Comparison of ENCODE assay signal across 8 mouse cellular contexts in genomic region chr11:115810377-115810776, GRCm38 (mm10). TPM values are rescaled to one million over a fixed set of nuclear protein-coding genes. Genes with fewer than 3 reads are reported as not detected.
A peak's percentile ranks its signal among the peaks of the same experiment; 100 is the strongest.
DNase-seq lines count a peak whose midpoint lies in the region; ATAC-seq and TF ChIP-seq lines count a peak whose summit lies in the region.

No protein-coding gene starts in this region.

- peak overlapping the region; percentile 91 for H3K4me3 ChIP-seq in gastrocnemius, adult 2 months

- no peak for DNase-seq in gastrocnemius, adult 2 months
- no peak for DNase-seq in gastrocnemius, postnatal 25 days
- peak; percentile 75 to 81 for DNase-seq in heart, adult 18-20 months
- DNase-seq in kidney, adult 11 months = peak; percentile 87
- DNase-seq in lung, adult 18-20 months = peak; percentile 67 to 84
- peak; percentile 68 for DNase-seq in urinary bladder, postnatal 14 days (ENCODE audit: low spot score)
- DNase-seq in spleen, postnatal 36 days (ENCODE audit: low spot score in 2 of 2) = no peak

- no peak for ATAC-seq in monocyte, adult 5-6 weeks (replicated peaks; ENCODE audit: insufficient number of reproducible peaks, low FRiP score, low TSS enrichment, poor library complexity, severe bottlenecking)

- H3K27ac ChIP-seq in gastrocnemius, adult 2 months = peak overlapping the region; percentile 92

- no peak for TF ChIP-seq CTCF in gastrocnemius, adult 2 months (IDR thresholded peaks at IDR 0.05)

- intact Hi-C loops in gastrocnemius, adult 2 months (cut with DNase I) = loop anchor here (5.0 kb wide), 2 partner anchors 163 to 178 kb away; no protein-coding TSS in a partner anchor

RNA-seq across cellular contexts. Expression of gene Caskin2, which starts 3.1 kb away (rescaled TPM):
- total RNA-seq in gastrocnemius, adult 2 months (2021) = 10 to 100 TPM; 14.5 to 19.2 TPM
- 10 to 100 TPM; 13.7 to 13.9 TPM for total RNA-seq in gastrocnemius, postnatal 25 days (2021)
- 10 to 100 TPM; 39.2 to 42.9 TPM for total RNA-seq in heart, adult 18-20 months (2021)
- 0.19 to 5.1 TPM (median 0.78 TPM) in 3 replicates for total RNA-seq in monocyte, adult 5-6 weeks (2017)

RNA-seq across cellular contexts. Expression of gene Tsen54, which starts 4.1 kb away (rescaled TPM):
- 1 to 10 TPM; 6.2 to 6.9 TPM for total RNA-seq in gastrocnemius, adult 2 months (2021)
- 1 to 10 TPM; 3.2 to 7.5 TPM for total RNA-seq in gastrocnemius, postnatal 25 days (2021)
- 1 to 10 TPM; 7.1 to 8.5 TPM for total RNA-seq in heart, adult 18-20 months (2021)
- total RNA-seq in monocyte, adult 5-6 weeks (2017) = 6.3 to 11.7 TPM (median 7.3 TPM) in 3 replicates

RNA-seq across cellular contexts. Expression of gene Llgl2, which starts 13.5 kb away (rescaled TPM):
- total RNA-seq in gastrocnemius, adult 2 months (2021) = 1 to 10 TPM; 8.3 to 9.8 TPM
- 1 to 10 TPM; 7.8 to 9.0 TPM for total RNA-seq in gastrocnemius, postnatal 25 days (2021)
- 10 to 100 TPM; 17.5 to 18.2 TPM for total RNA-seq in heart, adult 18-20 months (2021)
- total RNA-seq in monocyte, adult 5-6 weeks (2017) = 10.4 to 25.9 TPM (median 10.7 TPM) in 3 replicates

RNA-seq across cellular contexts. Expression of gene Tmem94, which starts 45.1 kb away (rescaled TPM):
- total RNA-seq in gastrocnemius, adult 2 months (2021) = 10 to 100 TPM; 90.6 to 99.5 TPM
- total RNA-seq in gastrocnemius, postnatal 25 days (2021) = 10 to 100 TPM; 68.5 to 72.2 TPM
- 100 to 1,000 TPM in 1 of 2 experiments, 10 to 100 TPM in 1; 96.6 to 104 TPM for total RNA-seq in heart, adult 18-20 months (2021)
- total RNA-seq in monocyte, adult 5-6 weeks (2017) = 10.8 to 33.1 TPM (median 10.9 TPM) in 3 replicates

RNA-seq across cellular contexts. Expression of gene Myo15b, which starts 47.8 kb away (rescaled TPM):
- not detected for total RNA-seq in gastrocnemius, adult 2 months (2021)
- not detected for total RNA-seq in gastrocnemius, postnatal 25 days (2021)
- not detected for total RNA-seq in heart, adult 18-20 months (2021)
- total RNA-seq in monocyte, adult 5-6 weeks (2017) = not detected in 3 replicates

Comparison
In these comparisons a context has a peak if more than half of its experiments do, and no peak if none do; other contexts are left out.
1. DNase-seq: peak in heart, adult 18-20 months (2 of 2), kidney, adult 11 months (single experiment), lung, adult 18-20 months (2 of 2) and urinary bladder, postnatal 14 days (single experiment); none in gastrocnemius, adult 2 months (single experiment), gastrocnemius, postnatal 25 days (single experiment) and spleen, postnatal 36 days (0 of 2).